Mouse (Mus musculus) layer of hippocampus, postnatal 36 days (tissue): Measurements from ENCODE around the gene Smndc1. TPM values are rescaled to one million over a fixed set of nuclear protein-coding genes. Genes with fewer than 3 reads are reported as not detected.

Experiments
- DNase-seq, 2 experiments: peaks; one replicate each; pipeline ENCODE4 v3.0.0; 2022
- total RNA-seq, 2 experiments: library from RNA; stranded (reverse); gene quantifications; 2 replicates each; pipeline ENCODE4 v1.2.3; 2021

Gene Smndc1
- total RNA-seq, 2 experiments from 2014 or later: 39.6 to 40.2 TPM

DNA sequence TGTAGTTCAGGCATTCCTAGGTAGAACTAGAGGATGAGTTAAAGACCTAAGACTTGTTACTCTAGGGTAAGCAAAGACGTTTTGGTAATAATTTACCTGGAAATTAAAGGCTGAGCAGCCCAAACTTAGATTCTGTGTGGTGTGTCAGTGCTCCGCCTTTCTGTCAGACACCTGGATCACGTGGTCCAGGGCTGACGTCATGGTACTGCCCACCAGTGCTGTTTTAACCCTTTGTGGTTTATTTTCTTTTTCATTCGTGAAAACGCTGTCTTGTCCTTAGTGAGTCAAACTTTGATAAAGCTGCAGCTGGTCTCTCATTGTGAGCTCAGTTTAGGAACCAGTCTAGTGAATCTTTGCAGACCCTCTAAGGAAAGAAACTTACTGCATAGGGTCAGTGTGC, 50.0 kb downstream of the Smndc1 start:
- DNase-seq: no peak

- DNase-seq: no peak
Measured at GRCm38 (mm10) chr19:53335241-53335640, 55.1 kb downstream of the Smndc1 start.

GRCm38 (mm10) chr19:53333730-53334129, 56.6 kb downstream of the Smndc1 start:
- no peak for DNase-seq

DNA sequence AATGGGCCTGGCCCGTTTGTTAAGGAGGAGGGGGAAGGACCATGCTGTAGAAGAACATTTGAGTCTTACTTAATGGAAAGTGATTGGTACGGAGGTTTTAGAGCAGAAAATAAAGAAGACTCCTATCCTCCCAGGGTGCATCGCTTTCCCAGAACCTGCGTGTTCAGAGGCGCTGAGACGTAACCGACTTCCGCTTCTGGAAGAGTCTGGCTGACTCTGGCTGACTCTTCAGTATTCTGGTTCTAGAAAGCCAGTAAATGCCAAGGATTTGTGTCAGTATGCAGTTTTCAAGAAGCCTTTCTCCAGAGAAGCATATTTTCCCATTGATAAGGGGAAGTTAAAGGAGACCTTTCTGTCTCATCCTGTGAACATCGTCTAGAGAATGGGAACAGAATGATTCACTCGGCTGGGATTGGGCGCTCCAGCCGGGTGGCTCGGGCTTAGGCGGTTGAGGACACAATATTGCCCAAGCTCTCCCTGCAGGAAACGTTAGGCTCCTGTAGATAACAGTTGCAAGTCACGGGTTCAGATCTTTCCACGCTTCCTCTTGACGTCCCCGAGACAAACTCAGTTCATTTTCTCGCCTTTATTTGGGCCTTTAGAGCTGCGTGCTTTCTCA, 58.4 kb downstream of the Smndc1 start:
- no peak for DNase-seq

GRCm38 (mm10) chr19:53329992-53330381, 60.4 kb downstream of the Smndc1 start:
- peak; percentile 71 to 79 for DNase-seq

Other genes with a start within 250 kb of the Smndc1 start
- gene Mxi1, start 80.1 kb downstream of the Smndc1 start, total RNA-seq: 10 to 100 TPM; 60.8 to 67.3 TPM
- gene Gm10197, start 18.8 kb downstream of the Smndc1 start, total RNA-seq: not detected
- gene Dusp5, start 138.5 kb upstream of the Smndc1 start, total RNA-seq: 10 to 100 TPM; 23.6 to 27.0 TPM
- gene Nutf2-ps1, start 198.5 kb upstream of the Smndc1 start, total RNA-seq: 10 to 100 TPM; 38.5 to 45.8 TPM
- gene Smc3, start 209.8 kb upstream of the Smndc1 start, total RNA-seq: 10 to 100 TPM; 41.7 to 45.1 TPM